Mouse (Mus musculus) testis, adult 2 months (tissue): ENCODE data around the gene Aldh1a2. TPM values are rescaled to one million over a fixed set of nuclear protein-coding genes. Genes with fewer than 3 reads are reported as not detected.

Experiments used
- H3K27ac ChIP-seq: fragments of 200-500 bp; 2 replicates; pipeline ENCODE4 v1.5.1; 2012; ENCODE audit warnings: low read depth, low read length; ENCODE audit not compliant: control insufficient read depth, insufficient read depth
- H3K27me3 ChIP-seq: fragments of 200-500 bp; 2 replicates; pipeline ENCODE4 v1.6.1; 2012; ENCODE audit warnings: mild to moderate bottlenecking, low read length, moderate library complexity; ENCODE audit not compliant: control insufficient read depth, insufficient read depth
- H3K36me3 ChIP-seq: fragments of 200-500 bp; 2 replicates; pipeline ENCODE4 v1.6.1; 2012; ENCODE audit warnings: mild to moderate bottlenecking, low read length; ENCODE audit not compliant: control insufficient read depth, insufficient read depth
- H3K4me1 ChIP-seq: fragments of 200-500 bp; 2 replicates; pipeline ENCODE4 v1.6.1; 2012; ENCODE audit warnings: low read length; ENCODE audit not compliant: control insufficient read depth, insufficient read depth
- H3K4me3 ChIP-seq: fragments of 200-500 bp; 2 replicates; pipeline ENCODE4 v1.5.1; 2012; ENCODE audit warnings: low read depth, mild to moderate bottlenecking, low read length, moderate library complexity, mixed read lengths; ENCODE audit not compliant: control insufficient read depth
- CTCF ChIP-seq: fragments of 200-500 bp; IDR thresholded peaks from 2 replicates; pipeline ENCODE4 v1.5.1; 2012; ENCODE audit warnings: low read depth, mild to moderate bottlenecking, inconsistent platforms, low read length, moderate library complexity; ENCODE audit not compliant: control insufficient read depth, insufficient read depth, insufficient replicate concordance
- POLR2A ChIP-seq: fragments of 200-500 bp; IDR thresholded peaks from 2 replicates; pipeline ENCODE4 v1.6.1; 2012; ENCODE audit warnings: low read depth, mild to moderate bottlenecking, inconsistent platforms, low read length, moderate library complexity; ENCODE audit not compliant: control insufficient read depth
- polyA plus RNA-seq: library from polyadenylated mRNA; depleted of rRNA; stranded (reverse); fragments of >200 nt; gene quantifications from 2 replicates; pipeline ENCODE4 v1.2.3, GENCODE M21; 2012

Gene Aldh1a2
- polyA plus RNA-seq, 1 experiment, result 62.3 TPM

GRCm38 (mm10) chr9:71217793-71218095 is 2.2 kb downstream of the Aldh1a2 start:
- Histone ChIP-seq H3K27me3 (no peaks in the 10 kb centered on the region), H3K4me3 (no peak overlapping the region)

GRCm38 (mm10) chr9:71219161-71219560 is 3.6 kb downstream of the Aldh1a2 start:
- H3K27me3 ChIP-seq, result no peaks in the 10 kb centered on the region
- H3K4me3 ChIP-seq, result no peak overlapping the region
- TF ChIP-seq POLR2A, result no peak
- no peak for TF ChIP-seq CTCF
- H3K4me1 ChIP-seq, result peaks cover 7% of the 10 kb centered on the region
- H3K27ac ChIP-seq, result no peak overlapping the region
- H3K36me3 ChIP-seq, result no peaks in the 10 kb centered on the region

More at GRCm38 (mm10) chr9:71217793-71218095, 2.2 kb downstream of the Aldh1a2 start:
- Histone ChIP-seq H3K27ac (no peak overlapping the region), H3K4me1 (peaks cover 7% of the 10 kb centered on the region), H3K36me3 (no peaks in the 10 kb centered on the region)
- no peak for TF ChIP-seq CTCF
- no peak for TF ChIP-seq POLR2A

GRCm38 (mm10) chr9:71220401-71220800 is 4.8 kb downstream of the Aldh1a2 start:
- TF ChIP-seq POLR2A (no peak), CTCF (no peak)
- Histone ChIP-seq H3K27ac (no peak overlapping the region), H3K4me3 (no peak overlapping the region), H3K36me3 (no peaks in the 10 kb centered on the region), H3K4me1 (peaks cover 7% of the 10 kb centered on the region), H3K27me3 (no peaks in the 10 kb centered on the region)

- Histone ChIP-seq H3K27ac (no peak overlapping the region), H3K4me1 (no peaks in the 10 kb centered on the region), H3K4me3 (no peak overlapping the region), H3K36me3 (no peaks in the 10 kb centered on the region), H3K27me3 (no peaks in the 10 kb centered on the region)
- TF ChIP-seq CTCF, result no peak
- no peak for TF ChIP-seq POLR2A
Observed at GRCm38 (mm10) chr9:71227226-71227970, 11.8 kb downstream of the Aldh1a2 start.

GRCm38 (mm10) chr9:71230011-71230410 is 14.4 kb downstream of the Aldh1a2 start:
- Histone ChIP-seq H3K27me3 (no peaks in the 10 kb centered on the region), H3K4me3 (no peak overlapping the region), H3K27ac (no peak overlapping the region), H3K4me1 (no peaks in the 10 kb centered on the region), H3K36me3 (no peaks in the 10 kb centered on the region)
- TF ChIP-seq POLR2A (no peak), CTCF (no peak)

GRCm38 (mm10) chr9:71236540-71236939 is 21.0 kb downstream of the Aldh1a2 start:
- H3K27ac ChIP-seq, result no peak overlapping the region
- no peaks in the 10 kb centered on the region for H3K4me1 ChIP-seq
- no peaks in the 10 kb centered on the region for H3K36me3 ChIP-seq
- no peaks in the 10 kb centered on the region for H3K27me3 ChIP-seq
- no peak for TF ChIP-seq POLR2A
- no peak for TF ChIP-seq CTCF
- no peak overlapping the region for H3K4me3 ChIP-seq

- H3K36me3 ChIP-seq, result no peaks in the 10 kb centered on the region
- H3K27me3 ChIP-seq, result no peaks in the 10 kb centered on the region
- no peak overlapping the region for H3K27ac ChIP-seq
Observed at GRCm38 (mm10) chr9:71239926-71240325, 24.3 kb downstream of the Aldh1a2 start.

More at GRCm38 (mm10) chr9:71239926-71240325, 24.3 kb downstream of the Aldh1a2 start:
- no peaks in the 10 kb centered on the region for H3K4me1 ChIP-seq
- no peak overlapping the region for H3K4me3 ChIP-seq
- TF ChIP-seq CTCF (no peak), POLR2A (no peak)
